Mouse (Mus musculus) olfactory bulb, adult 2 months (tissue): ENCODE measurements around the gene Arpc4.

Source experiments
- CTCF ChIP-seq: fragments of 200-500 bp; IDR thresholded peaks from 2 replicates; pipeline ENCODE4 v1.5.1; 2012; ENCODE audit warnings: low read depth, mild to moderate bottlenecking, low read length, moderate library complexity; ENCODE audit not compliant: insufficient read depth
- POLR2A ChIP-seq: fragments of 200-500 bp; IDR thresholded peaks from 2 replicates; pipeline ENCODE4 v1.6.1; 2012; ENCODE audit warnings: mild to moderate bottlenecking, low read depth, low read length, moderate library complexity; ENCODE audit not compliant: insufficient read depth

DNA sequence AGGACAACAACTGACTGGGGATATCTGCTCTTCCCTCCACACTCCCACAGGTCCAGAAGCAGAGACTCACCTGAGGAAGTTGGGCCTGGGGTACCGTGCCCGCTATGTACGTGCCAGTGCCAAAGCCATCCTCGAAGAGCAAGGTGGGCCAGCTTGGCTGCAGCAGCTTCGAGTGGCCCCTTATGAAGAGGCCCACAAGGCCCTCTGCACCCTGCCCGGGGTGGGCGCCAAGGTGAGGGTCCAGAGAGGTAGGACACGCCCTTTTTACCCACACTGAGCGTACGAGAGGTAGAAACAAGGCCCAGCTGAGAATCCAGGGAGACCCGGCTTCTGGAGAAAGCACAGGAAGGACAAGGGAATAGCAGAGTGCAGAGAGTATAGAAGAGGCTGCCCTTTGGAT is 46.2 kb upstream of the Arpc4 start:
- TF ChIP-seq CTCF (no peak), POLR2A (no peak)
